Mouse (Mus musculus): ENCODE data around the gene Dnm3. TPM values are rescaled to one million over a fixed set of nuclear protein-coding genes. Genes with fewer than 3 reads are reported as not detected.
A peak's percentile ranks its signal among the peaks of the same experiment; 100 is the strongest.

Gene Dnm3
- polyA plus RNA-seq, 2 experiments from 2014 or later: 0.41 to 0.55 TPM

DNA sequence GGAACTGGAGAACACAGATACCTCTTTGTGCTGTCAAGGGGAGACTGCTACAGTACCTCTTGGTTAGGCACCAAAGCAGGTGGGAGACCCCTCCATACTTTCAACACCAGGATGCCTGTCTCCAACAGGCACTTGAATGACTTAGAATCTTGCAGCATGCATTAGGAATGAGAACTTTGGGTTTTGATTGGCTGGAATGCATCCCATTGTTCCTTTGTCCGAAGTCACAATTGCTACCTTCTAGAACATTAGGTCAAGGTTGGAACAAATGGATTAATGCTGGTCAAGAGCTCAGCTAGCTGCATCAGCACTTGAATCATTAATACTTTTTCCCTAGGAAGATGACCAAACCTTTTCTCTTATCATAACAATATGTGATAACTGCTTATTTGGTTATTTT is 498.3 kb downstream of the Dnm3 start, which contains the start of gene 4930558K02Rik:
TSS of gene 4930558K02Rik (minus strand) at position 101 of the 400 bp plus-strand sequence.
- ATAC-seq: no peak

DNA sequence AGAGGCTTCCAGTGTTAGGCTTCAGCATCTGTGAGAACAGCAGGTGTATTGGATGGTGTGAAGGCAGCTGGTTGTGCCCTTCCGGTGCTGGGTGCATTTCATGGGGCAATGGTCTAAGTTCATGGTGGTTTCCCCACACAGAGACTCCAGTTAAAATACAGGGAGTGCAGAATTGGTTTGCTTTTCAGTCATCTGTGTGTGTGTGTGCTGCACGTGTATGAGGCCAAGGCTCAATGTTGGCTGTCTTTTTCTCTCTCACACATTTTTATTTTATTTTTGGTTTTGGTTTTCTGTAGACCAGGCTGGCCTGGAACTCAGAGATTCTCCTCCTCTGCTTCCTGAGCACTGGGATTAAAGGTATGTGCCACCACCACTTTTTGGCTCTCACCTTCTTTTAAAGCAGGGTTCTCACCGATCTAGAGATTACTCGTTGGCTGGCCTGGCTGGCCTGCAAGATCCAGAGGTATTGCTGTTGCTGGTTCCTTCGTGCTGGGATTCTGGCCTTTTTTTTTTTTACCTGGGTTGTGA is 499.6 kb downstream of the Dnm3 start:
- ATAC-seq: no peak

DNA sequence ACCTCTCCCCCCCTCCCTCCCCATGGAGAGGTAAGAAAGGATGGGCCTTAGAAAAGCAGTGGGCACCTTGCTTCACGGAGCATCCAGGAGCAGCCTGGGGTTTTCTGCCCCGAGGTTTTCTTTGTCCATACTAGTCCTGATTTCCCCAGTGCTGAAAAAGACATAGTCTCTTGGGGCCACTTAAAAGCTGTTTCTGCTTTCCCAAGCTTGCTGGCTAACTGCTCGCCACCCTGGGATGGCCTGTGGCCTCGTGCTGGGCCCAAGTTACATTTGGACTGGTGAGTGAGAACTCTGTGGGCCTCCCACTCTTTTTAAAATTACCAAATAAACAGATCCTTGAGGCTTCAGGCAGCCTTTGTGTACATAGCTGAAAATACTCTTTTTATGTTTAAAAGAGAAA is 500.5 kb downstream of the Dnm3 start:
- no peak for ATAC-seq

DNA sequence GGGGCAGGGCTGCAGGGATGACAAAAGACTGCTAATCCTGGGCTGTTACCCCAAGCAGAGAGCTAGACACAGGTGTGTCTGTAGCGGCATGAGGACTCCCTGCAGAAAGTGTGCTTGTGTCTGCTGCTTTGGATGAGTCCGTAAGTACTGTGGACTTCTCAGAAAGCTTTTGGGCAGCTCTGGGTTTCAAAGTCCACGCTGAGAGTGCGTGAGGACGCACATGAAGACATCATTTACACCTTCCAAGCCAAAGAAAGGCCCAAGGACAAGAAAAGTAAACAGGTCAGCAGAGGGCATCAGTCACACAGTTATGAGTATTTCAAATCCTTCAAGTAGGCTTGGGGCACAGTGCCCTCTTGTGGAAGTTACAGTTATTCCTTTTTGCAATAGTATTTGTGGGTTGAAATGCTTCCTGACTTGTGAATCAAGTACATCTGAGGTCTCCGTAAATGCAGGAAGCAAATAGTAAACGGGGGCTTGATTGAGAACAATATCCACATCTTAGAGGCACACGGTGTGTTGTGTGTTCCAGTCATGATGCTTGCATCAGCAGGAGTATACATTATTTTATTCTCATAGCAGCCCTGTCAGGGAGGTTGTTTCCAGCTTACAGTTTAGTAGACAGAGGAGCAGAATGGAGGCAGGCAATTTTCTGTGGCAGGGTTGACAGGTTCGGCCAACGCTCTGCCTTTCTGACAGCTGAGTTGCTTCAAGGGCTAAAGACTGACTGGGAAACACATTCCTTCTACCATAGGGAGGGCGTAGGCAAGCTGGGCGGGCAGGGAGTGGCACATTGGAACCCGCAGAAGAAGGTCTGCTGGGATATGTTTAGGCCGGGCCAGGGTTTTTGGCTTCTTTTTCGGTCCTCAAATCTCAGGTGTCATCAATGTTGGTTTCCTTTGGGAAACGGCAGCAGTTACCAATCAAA is 501.3 kb downstream of the Dnm3 start:
- ATAC-seq: peak; percentile 96

DNA sequence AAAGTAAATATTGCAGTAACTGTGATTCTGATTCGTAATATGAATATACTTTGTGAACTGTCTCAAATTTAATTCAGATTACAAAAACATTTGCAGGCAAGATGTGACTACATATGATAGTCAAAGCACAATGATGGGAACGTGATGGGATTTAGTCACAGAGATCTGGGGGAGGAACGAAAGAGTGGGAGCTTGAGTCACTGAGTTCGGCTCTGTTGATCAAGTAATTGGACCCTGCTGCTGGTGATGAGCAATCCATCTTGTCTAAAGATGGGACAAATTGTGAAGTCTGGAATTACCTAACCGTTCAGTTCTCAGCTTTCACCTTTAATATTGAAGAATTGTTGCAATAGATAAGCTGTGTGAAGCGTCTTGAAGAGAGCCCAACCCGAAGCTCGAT is 505.6 kb downstream of the Dnm3 start:
- ATAC-seq: no peak

DNA sequence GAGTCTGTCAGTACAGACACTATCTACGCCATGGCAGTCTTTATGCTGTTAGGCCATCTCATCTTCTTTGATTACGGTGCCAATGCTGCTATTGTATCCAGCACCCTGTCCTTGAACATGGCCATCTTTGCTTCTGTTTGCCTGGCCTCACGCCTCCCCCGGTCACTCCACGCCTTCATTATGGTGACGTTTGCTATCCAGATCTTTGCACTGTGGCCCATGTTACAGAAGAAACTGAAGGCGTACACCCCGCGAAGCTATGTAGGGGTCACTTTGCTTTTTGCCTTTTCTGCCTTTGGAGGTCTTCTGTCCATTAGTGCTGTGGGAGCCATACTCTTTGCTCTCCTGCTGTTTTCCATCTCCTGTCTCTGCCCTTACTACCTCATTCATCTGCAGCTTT is 507.0 kb downstream of the Dnm3 start:
- no peak for ATAC-seq

DNA sequence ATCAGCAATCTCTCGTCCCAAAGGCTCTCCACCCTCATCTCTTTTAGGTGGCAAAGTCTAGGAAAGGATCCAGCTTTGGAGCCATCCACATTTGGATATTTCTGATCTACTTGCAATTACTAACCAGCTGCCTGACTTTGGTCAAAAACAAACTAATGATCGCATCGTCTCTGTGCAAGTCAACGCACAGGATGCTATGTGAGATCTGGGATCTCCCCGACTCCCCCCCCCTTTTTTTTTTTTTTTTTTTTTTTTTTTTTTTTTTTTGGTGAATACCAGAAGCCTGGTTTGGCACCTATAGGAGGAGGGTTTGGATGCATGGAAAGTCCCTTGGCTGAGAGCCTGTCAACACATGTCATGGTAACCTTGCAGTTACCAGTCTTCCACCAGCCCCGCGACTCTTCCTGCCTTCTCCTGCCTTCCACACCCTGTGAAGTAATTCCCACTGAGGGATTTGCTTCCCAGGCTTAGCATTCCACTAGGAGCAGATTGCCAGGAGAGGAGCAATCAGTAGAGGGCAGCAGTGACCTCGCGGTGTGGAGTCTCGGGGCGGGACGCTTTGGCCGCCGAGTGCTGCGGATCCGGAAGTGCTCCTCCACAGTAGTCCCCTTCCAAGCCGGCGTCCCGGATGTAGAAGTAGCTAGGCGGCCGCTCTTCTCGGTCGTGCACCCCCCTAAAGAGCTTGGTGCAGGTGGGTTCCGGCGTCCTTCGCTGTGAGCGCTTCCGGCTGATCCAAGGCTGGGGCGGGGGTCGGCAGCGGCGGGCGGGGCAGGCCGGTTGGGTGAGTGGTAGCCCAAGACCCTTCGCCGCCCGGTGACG is 509.0 kb downstream of the Dnm3 start, which contains the start of gene Pigc:
TSS of gene Pigc (plus strand) at position 598 of the 819 bp plus-strand sequence.
- ATAC-seq: peak; percentile 93

DNA sequence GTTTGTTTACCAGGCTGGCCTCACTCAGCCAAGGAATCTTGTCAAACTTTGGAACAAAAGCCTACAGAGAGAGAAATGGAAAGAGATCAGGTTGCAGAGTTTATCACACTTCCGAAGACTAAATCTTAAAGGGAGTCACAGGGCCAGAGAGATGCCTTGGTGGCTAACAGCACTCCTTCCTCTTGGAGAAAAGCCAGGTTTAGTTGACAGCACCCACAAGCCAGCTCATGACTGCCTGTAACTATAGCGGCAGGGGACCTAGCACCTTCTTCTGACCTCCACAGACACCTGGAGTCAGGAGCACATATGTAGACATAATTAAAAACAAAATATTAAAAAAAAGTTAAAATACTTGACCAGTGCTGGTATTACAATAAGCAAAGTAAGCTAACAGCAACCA is 509.9 kb downstream of the Dnm3 start:
- no peak for ATAC-seq

DNA sequence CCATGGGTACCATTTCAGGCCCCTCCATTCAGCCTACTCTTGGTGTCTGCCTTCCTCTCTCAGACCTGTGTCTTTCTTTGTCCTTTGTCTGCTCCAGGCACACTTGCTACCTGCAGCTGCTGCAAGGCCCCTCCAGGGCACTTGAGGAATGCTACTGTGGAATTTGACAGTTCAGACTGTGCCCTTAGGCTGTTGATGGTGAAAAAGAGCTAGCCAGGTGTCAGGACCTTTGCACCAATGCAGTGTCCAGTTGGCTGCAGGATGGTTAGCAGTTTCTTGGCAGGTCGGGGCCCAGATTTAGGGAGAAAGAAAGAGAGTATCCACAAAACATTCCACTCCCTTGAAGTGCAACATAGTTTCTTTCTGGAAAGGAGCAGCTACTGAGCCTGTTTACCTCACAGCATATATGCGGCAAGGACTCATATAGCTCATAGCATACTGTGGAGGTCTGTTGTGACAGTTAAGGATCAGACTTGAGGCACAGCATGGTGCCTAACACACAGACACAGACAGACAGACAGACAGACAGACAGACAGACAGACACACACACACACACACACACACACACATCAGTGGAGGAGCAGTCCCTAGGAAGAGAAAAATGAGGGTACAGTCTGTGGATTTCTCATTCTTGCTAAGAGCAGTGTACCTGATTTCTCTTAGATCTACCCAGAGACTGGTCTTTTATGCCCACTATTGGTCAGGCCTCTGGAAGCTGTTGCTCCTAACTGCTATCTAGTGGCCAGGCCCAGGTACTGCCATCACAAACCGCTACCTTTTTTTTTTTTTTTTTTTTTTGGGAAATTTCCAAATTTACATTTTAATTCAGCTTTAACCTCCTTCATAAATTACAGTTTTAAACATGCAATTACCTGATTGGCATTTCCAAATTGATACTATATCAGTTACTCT is 515.1 kb downstream of the Dnm3 start:
- peak; percentile 91 for ATAC-seq

DNA sequence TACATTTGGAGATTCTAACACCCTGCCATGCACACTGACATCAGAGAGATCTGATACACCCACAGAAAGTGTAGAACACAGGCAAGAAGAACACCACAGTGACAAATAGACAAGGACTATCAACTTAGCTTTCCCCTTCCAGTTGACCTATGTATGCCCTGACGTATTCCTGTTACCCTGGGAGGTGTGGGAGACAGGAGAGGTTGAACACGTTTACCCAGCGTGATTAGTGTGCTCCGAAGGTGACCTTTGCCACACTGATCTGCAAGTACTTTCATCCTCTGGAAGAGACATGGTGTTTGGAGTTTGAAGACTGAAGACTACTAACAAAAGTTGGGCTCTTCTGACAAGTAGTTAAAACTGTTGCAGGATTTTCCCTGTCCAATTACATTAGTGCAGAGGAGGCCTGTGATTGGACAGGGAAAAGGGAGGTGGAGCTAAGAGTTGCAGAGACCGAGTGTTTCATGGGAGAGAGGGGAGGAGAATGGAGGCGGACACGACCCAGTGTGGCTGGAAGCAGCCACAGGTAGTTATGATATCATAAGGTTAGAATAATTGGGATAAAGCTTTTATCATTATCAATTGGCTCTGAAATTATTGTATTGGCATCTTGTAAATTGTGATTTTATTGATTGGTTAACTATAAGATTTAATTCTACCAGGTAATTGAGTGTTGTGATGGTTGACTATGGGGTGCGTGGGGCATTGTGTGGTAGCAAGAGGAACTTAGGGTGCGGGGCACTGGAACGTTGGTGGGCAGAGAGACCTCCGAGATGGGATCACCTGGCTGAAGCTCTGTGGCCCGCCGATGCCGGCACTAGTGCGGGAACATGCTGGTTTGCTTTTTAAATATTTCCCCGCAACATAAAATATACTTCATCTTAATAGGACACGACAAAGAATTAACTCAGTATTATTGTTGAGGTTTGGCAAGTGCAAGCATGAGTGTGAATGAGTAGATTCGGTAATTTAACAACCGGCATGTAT is 519.6 kb downstream of the Dnm3 start:
- ATAC-seq: no peak

DNA sequence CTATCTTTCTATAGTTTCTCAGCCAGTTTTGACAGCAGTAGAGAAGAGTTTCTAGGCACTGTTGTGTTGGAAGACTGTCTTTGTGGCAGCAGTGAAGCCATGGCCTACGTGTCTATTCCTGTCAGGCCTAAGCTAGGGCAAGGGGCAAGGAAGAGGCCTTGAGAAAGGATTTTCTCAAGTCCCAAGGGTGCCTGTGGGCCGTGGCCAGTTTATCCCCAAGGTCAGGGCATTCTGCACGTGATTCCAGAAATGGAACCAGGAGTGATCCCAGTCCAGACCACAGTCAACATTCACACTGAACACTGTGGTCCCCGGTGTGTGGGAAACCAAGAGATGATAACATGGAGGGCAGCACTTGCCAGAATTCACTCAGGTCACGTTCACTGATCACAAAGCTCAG is 522.0 kb downstream of the Dnm3 start:
- ATAC-seq: no peak

DNA sequence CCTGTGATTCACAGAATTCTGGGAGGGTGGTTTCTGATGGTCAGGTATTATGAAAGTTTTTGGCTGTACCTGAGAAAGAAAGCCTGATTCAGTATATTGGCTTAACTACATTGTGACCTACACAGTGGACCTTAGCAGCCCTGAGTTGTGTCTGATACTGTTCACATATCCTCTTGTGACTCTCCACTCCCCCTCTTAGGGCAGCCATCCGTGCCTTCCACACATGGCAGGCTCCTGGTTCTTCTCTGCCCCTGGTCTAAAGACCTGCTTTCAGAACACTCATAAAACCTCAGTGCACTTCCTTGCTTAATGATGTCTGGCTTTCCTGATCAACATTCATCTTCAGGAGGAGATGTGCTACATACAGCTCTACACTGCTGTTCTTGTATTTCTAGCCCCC is 525.2 kb downstream of the Dnm3 start:
- no peak for ATAC-seq

DNA sequence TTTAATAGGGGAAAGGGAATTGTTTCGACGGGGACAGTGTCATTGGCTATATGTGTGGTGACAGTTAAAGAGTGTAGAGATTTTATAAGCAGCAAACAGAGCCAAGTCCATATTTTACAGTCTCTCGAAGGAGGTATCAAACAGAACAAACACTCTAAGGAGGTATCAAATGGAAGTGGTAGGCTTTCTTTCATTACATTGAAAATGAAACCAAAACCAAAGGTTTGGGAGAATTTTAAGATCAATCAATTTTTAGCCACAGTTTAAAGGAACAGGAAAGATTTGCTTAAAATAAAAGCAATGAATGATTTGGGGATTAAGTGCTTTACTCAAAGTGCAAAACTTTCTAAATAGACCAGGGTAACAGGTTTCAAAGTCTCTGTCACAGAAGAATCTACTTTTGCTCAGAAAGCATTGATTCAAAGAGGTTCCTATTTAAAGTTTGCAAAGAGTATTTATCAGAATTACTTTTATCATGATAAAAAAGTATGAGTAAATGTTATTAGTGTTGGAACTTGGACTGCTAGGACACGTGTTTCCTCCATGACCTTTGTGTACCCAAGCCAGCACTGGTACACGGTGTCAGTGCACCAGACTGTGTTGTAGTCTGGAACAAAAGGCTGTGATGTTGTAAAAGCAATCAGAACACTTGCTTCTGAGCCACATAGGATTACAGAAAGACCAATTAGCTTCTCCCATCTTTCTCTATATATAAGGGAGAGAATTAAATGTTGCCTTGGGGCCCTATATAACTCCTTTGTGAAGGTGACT is 526.6 kb downstream of the Dnm3 start:
- peak; percentile 90 for ATAC-seq

DNA sequence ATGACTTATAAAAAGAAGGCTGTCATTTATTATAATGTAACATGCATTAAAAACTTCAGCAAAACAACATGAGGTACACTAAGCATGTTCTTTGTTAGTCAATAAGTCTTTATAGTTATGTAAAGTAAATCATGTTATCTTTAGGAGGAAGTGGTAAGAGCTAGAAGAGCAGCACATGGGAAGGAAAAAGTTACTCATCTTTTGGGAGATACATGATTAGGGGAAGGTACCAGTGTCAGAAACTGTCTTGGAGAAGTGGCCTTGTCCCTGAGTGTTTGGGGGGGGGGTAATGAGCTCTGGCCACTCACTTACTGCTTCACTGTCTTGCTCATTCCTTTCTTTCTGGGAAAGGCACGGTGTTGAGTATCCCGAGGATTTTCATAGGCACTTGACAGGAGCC is 535.8 kb downstream of the Dnm3 start:
- no peak for ATAC-seq

Other genes starting within 250 kb of the Dnm3 start
- 10 to 100 TPM in 1 of 2 experiments, 1 to 10 TPM in 1; 5.9 to 16.8 TPM for gene Mettl13, start 70.5 kb upstream of the Dnm3 start, polyA plus RNA-seq (2017; shearing (Covaris generic))
- gene Vamp4, start 92.5 kb upstream of the Dnm3 start, polyA plus RNA-seq (2017; shearing (Covaris generic)): 100 to 1,000 TPM in 1 of 2 experiments, 10 to 100 TPM in 1; 91.3 to 111 TPM
- gene Myoc, start 161.1 kb upstream of the Dnm3 start, polyA plus RNA-seq (2017; shearing (Covaris generic)): not detected
- gene Myocos, start 180.2 kb upstream of the Dnm3 start, polyA plus RNA-seq (2017; shearing (Covaris generic)): not detected